Mouse (Mus musculus): ENCODE measurements around the gene Gm21905.

GRCm38 (mm10) chr5:67883564-67884171 lies 62.6 kb downstream of the Gm21905 start:
- TF ChIP-seq POLR2A (IDR thresholded peaks at IDR 0.05; ENCODE audit: borderline replicate concordance, extremely low read depth, low read depth, low read length) (no peak), CTCF (IDR thresholded peaks at IDR 0.05; ENCODE audit: insufficient read depth, low read length) (no peak)
